Mouse (Mus musculus): ENCODE results near the gene Ucp2.

DNA sequence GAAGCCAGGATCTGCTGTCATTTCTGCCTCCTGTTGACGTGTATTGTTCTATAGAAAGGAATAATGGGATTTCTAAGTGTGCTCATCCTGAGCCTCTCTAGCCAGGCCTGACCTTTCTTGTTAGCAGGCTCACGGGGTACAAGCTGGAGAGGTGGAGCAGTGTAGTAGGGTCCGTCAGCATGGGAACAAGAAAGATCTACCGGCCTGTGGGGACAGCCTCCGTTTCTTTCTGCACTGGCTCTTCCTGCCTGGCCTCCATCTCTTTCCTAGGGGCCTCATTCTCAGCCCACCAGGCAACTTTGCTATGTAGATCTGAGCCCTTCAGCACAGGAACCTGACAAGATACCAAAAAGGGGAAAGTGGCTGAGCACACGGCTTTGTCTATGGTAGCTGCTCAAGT lies 24.4 kb upstream of the Ucp2 start:
- no peak for TF ChIP-seq CTCF (IDR thresholded peaks at IDR 0.05)
- no peak for TF ChIP-seq EP300 (IDR thresholded peaks at IDR 0.05)

Data from lung, postnatal 0 days (tissue).